Mouse (Mus musculus) midbrain, embryonic 13.5 days (tissue): ENCODE data around the gene Ttf1. TPM values are rescaled to one million over a fixed set of nuclear protein-coding genes. Genes with fewer than 3 reads are reported as not detected.

Experiments used
- ATAC-seq: fragments of 200-750 bp; cut with Nextera tagmentation; 2 replicates; pipeline ENCODE4 v1.8.0; 2017; ENCODE audit warnings: mild to moderate bottlenecking, moderate TSS enrichment, moderate library complexity
- H3K27ac ChIP-seq: fragments of 300-500 bp; sonication (generic); 2 replicates; pipeline ENCODE4 v1.5.1; 2015; ENCODE audit warnings: inconsistent platforms, mild to moderate bottlenecking, moderate library complexity
- H3K27me3 ChIP-seq: fragments of 300-500 bp; sonication (generic); 2 replicates; pipeline ENCODE4 v1.6.1; 2015; ENCODE audit warnings: mild to moderate bottlenecking, inconsistent platforms
- H3K36me3 ChIP-seq: fragments of 300-500 bp; sonication (generic); 2 replicates; pipeline ENCODE4 v1.6.1; 2015; ENCODE audit warnings: mild to moderate bottlenecking, inconsistent platforms
- H3K4me1 ChIP-seq: fragments of 300-500 bp; sonication (generic); replicated peaks from 2 replicates; pipeline ENCODE4 v1.6.1; 2015; ENCODE audit warnings: inconsistent platforms
- H3K4me2 ChIP-seq: fragments of 300-500 bp; sonication (generic); replicated peaks from 2 replicates; pipeline ENCODE4 v1.6.1; 2015; ENCODE audit warnings: moderate library complexity, mild to moderate bottlenecking, inconsistent platforms
- H3K4me3 ChIP-seq: fragments of 300-500 bp; sonication (generic); replicated peaks from 2 replicates; pipeline ENCODE4 v1.5.1; 2015; ENCODE audit warnings: mild to moderate bottlenecking, inconsistent platforms
- H3K9ac ChIP-seq: fragments of 300-500 bp; sonication (generic); replicated peaks from 2 replicates; pipeline ENCODE4 v1.6.1; 2015; ENCODE audit warnings: mild to moderate bottlenecking, inconsistent platforms
- H3K9me3 ChIP-seq: fragments of 300-500 bp; sonication (generic); 2 replicates; pipeline ENCODE4 v1.6.1; 2016; ENCODE audit warnings: mild to moderate bottlenecking, inconsistent platforms
- WGBS: fragments of 180-500 bp; shearing (Covaris S2); methylation state at CpG from one replicate; pipeline ENCODE4 v1.1.7; 2015; 5-methylcytosine and 5-hydroxymethylcytosine counted together
- polyA plus RNA-seq: library from polyadenylated mRNA; unstranded; fragments of >200 nt; fragmentation: Nextera tagmentation; extraction: Ambion mirVana; gene quantifications from 2 replicates; pipeline ENCODE4 v1.2.1, GENCODE M21; 2015

Gene Ttf1
- polyA plus RNA-seq, 1 experiment from 2014 or later, result 10.4 TPM

DNA sequence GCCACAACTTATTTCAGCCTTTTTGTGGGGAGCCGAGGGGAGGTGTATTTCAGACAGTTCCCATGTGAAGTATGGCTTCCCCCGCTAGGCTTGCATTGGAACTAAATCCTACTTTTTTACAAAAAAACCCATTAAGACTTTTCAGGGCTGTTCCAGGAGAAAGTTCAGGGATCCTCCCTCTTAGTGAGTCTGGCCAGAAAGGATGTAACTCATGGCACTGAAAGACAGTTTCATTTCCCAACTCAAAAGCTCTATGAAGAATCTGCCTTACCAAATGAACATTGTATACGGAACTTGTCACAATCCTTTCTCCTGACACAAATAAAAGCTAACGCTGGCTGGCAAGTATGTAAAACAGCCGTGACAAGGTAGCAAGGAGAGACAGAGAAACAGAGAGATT is 20.3 kb upstream of the Ttf1 start:
- H3K4me1 ChIP-seq, result peaks cover 31% of the 10 kb centered on the region
- H3K4me3 ChIP-seq, result no peak overlapping the region
- no peaks in the 10 kb centered on the region for H3K9me3 ChIP-seq
- 16% methylated on average over 5 of the region's 5 CpGs for WGBS
- H3K27ac ChIP-seq, result peak overlapping the region; percentile 78
- no peak for ATAC-seq
- no peak overlapping the region for H3K9ac ChIP-seq
- H3K36me3 ChIP-seq, result no peaks in the 10 kb centered on the region
- peaks cover 70% of the 10 kb centered on the region for H3K27me3 ChIP-seq
- H3K4me2 ChIP-seq, result no peak overlapping the region

DNA sequence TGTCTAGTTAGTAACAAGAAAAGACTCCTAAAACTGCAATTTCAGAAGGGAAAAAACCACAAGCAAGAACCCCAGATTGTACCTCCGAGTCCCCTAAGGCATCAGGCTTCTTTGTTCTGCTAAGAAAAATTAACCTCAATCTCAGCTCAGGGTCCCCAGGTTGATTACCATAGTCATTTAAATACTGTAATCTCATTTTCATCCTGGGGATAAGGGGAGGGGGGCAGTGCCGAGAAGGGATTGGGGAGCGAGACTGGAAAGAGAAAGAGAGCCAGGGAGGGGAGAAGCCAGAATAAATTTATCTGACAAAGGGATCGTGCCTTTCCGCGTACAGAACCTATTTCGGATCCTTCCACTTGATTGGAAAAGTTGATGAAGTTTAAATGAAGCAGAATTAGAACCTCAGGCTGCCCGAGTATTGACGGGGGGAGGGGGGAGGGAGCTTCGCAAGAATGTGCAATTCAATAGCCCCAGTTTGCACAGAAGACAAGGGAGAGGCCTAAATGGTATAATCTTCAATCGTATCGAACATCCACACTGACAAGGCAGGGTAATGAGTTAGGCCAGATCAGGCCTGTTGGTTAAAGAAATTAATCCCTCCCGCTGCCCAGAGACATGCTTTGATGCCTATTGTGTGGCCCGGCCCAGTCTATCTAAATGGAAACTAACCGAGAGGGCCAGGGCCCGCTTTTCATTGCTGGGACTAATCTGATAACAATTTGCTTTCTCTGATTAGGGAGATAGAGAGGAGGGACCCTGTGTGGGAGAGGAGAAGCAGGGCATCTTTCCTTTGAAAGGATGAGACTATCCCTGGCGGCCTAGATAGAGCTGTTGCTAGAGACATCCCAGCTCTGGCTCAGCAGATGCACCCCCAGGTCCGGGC is 19.2 kb upstream of the Ttf1 start:
- H3K27me3 ChIP-seq, result peaks cover 76% of the 10 kb centered on the region
- WGBS, result 2% methylated on average over 18 of the region's 18 CpGs
- H3K9me3 ChIP-seq, result no peaks in the 10 kb centered on the region
- peak; percentile 67 for ATAC-seq
- H3K36me3 ChIP-seq, result no peaks in the 10 kb centered on the region
- peak overlapping the region; percentile 78 for H3K27ac ChIP-seq
- H3K4me2 ChIP-seq, result peak overlapping the region; percentile 32
- H3K4me3 ChIP-seq, result no peak overlapping the region
- peaks cover 36% of the 10 kb centered on the region for H3K4me1 ChIP-seq
- H3K9ac ChIP-seq, result peak overlapping the region; percentile 45; the same call in 1 of the 2 replicates

DNA sequence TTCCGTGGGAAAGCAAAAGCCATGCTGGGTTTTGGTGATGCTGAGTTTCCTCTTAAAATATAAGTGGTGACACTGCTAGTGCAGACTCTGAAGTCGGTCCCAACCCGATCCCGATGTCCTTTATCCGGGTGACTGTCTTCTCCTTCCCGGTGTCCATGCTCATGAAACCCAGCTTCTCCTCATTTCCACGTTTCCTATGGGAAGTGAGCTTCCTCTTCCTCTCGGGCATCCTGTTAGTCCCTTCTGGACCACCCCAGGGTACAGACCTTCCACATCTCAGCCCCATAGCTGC is 18.6 kb upstream of the Ttf1 start:
- peak overlapping the region; percentile 78 for H3K27ac ChIP-seq
- 11% methylated on average over 8 of the region's 8 CpGs for WGBS
- H3K4me2 ChIP-seq, result no peak overlapping the region
- no peak overlapping the region for H3K4me3 ChIP-seq
- H3K4me1 ChIP-seq, result peaks cover 41% of the 10 kb centered on the region
- ATAC-seq, result 0 out of 2 replicates have a peak, but pooled peaks have one; percentile 29
- peaks cover 73% of the 10 kb centered on the region for H3K27me3 ChIP-seq
- H3K9me3 ChIP-seq, result no peaks in the 10 kb centered on the region
- no peak overlapping the region for H3K9ac ChIP-seq
- no peaks in the 10 kb centered on the region for H3K36me3 ChIP-seq

DNA sequence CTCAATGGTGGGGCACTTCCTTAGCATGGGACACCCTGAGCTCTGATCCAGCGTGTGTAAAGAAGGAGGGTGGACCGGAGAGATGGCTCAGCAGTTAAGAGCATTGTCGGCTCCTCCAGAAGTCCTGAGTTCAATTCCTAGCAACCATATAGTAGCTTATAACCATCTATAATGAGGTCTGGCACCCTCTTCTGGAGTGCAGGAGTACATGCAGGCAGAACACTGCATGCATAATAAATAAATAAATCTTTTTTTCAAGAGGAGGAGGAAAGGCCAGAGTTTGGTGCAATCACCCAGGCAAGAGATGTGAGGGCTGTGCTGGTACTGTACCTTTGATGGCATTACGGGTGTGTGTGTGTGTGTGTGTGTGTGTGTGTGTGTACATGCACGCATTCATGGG is 17.9 kb upstream of the Ttf1 start:
- Histone ChIP-seq H3K4me2 (no peak overlapping the region), H3K9ac (no peak overlapping the region), H3K4me1 (peaks cover 45% of the 10 kb centered on the region), H3K36me3 (no peaks in the 10 kb centered on the region), H3K9me3 (no peaks in the 10 kb centered on the region), H3K4me3 (no peak overlapping the region), H3K27me3 (peaks cover 74% of the 10 kb centered on the region), H3K27ac (peak overlapping the region; percentile 78)
- 0 out of 2 replicates have a peak, but pooled peaks have one; percentile 35 for ATAC-seq
- WGBS, result 86% methylated on average over 5 of the region's 5 CpGs

DNA sequence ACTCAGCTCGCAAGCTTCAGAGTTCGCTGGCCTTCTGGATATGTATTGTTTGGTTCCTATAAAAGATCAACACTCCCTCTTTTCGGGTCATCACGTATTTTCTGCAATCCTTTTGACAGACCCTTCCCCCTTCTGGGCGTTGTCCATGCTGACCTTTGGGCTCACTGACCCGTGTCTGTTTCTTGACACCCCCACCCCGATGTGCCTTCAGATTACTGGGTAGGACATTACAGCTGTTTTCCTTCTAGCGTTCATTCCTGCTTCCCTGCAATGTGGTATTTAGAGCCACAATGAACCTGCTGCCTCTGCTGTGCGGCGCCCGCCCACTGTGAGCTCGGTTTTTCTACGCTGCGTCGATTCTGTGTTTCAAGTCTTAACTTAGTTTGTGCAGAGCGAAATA is 13.9 kb upstream of the Ttf1 start:
- no peak for ATAC-seq
- Histone ChIP-seq H3K4me2 (peak overlapping the region; percentile 22), H3K4me1 (peaks cover 33% of the 10 kb centered on the region), H3K9ac (no peak overlapping the region), H3K27me3 (peaks cover 71% of the 10 kb centered on the region), H3K4me3 (no peak overlapping the region), H3K36me3 (no peaks in the 10 kb centered on the region), H3K9me3 (no peaks in the 10 kb centered on the region), H3K27ac (no peak overlapping the region)
- WGBS, result 11% methylated on average over 16 of the region's 16 CpGs

DNA sequence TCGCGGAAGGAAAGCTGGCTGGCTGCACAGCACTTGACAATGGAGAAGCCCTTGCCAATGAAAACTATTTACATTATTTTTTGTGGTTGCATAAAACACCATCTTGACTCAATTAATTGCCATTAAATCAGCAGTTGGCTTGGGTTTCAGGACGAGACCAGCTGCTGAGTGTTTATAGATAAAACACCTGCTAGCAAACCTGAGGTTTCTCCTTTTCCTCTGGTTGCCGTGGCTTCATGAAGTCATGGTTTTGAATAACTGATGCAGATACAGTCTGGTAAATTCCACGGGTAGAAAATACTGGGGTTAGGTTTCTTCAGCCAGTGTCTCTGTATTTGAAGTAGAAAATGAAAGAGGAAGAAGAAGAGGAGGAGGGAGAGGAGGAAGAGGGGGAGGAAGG is 8.1 kb upstream of the Ttf1 start:
- H3K4me3 ChIP-seq, result no peak overlapping the region
- WGBS, result 39% methylated on average over 5 of the region's 5 CpGs
- no peak overlapping the region for H3K9ac ChIP-seq
- H3K9me3 ChIP-seq, result no peaks in the 10 kb centered on the region
- H3K4me1 ChIP-seq, result peaks cover 28% of the 10 kb centered on the region
- no peaks in the 10 kb centered on the region for H3K36me3 ChIP-seq
- peaks cover 59% of the 10 kb centered on the region for H3K27me3 ChIP-seq
- H3K27ac ChIP-seq, result no peak overlapping the region
- ATAC-seq, result no peak
- H3K4me2 ChIP-seq, result no peak overlapping the region

DNA sequence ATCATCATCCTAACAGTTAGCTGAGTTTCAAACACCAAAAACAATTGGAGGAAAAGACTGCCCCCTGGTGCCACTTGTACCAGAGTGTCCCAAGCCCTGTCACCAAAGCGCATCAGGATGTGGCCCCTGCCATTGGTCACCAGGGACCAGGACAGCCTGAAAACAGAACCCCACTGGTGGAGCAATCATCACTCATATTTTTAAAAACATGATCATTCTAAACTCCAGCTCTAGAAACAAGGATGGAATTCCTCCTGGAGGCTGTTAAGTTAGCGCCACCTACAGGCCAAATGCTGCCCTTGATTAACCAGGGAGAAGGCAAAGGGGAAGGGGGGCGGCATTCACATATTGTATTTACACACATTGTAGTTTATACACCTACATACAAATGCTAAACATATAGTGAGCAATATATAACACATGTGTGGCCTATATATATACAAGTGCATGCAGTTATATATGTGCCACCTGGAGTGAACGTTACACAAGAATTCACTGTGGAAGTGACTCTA is 7.1 kb upstream of the Ttf1 start:
- no peak overlapping the region for H3K27ac ChIP-seq
- no peak overlapping the region for H3K4me2 ChIP-seq
- H3K4me1 ChIP-seq, result peaks cover 28% of the 10 kb centered on the region
- 30% methylated on average over 4 of the region's 4 CpGs for WGBS
- no peaks in the 10 kb centered on the region for H3K36me3 ChIP-seq
- H3K9ac ChIP-seq, result no peak overlapping the region
- no peaks in the 10 kb centered on the region for H3K9me3 ChIP-seq
- peak; percentile 28; the same call in 1 of the 2 replicates for ATAC-seq
- peaks cover 59% of the 10 kb centered on the region for H3K27me3 ChIP-seq
- no peak overlapping the region for H3K4me3 ChIP-seq

DNA sequence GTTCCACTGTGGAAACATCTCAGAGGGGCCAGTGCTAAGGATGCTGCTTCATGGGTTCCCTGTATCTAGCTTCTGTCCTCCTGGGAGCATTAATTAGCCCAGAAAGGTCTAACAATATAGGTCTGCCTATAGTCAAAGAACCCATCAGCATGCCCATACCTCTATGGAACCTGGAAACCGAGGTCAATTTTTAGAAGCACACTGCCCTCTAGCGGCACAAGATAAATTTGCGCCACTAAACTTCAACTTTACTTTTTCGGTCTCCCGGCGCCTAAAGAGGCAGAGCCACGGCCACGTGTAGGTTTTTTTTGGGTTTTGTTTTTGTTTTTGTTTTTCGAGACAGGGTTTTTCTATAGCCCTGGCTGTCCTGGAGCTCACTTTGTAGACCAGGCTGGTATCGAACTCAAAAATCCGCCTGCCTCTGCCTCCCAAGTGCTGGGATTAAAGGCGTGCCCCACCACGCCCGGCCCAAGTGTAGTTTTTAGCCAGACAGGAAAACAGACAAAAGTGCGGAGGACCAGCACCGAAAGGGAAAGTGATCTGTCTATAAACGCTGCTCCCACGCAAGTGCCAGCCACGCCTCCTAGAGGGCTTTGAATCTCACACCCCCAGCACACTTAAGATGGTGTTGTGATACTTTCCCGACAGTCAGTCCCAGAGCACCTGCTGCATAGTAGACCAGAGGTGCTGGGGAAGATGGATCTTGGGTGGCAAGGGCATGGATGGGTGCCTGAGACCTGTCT is 6.1 kb upstream of the Ttf1 start:
- Histone ChIP-seq H3K9ac (no peak overlapping the region), H3K4me2 (peak overlapping the region; percentile 78), H3K27me3 (peaks cover 59% of the 10 kb centered on the region), H3K4me3 (peak overlapping the region; percentile 52), H3K4me1 (peaks cover 28% of the 10 kb centered on the region), H3K9me3 (no peaks in the 10 kb centered on the region), H3K27ac (no peak overlapping the region), H3K36me3 (no peaks in the 10 kb centered on the region)
- 3% methylated on average over 20 of the region's 20 CpGs for WGBS
- peak; percentile 12; the same call in 1 of the 2 replicates for ATAC-seq

DNA sequence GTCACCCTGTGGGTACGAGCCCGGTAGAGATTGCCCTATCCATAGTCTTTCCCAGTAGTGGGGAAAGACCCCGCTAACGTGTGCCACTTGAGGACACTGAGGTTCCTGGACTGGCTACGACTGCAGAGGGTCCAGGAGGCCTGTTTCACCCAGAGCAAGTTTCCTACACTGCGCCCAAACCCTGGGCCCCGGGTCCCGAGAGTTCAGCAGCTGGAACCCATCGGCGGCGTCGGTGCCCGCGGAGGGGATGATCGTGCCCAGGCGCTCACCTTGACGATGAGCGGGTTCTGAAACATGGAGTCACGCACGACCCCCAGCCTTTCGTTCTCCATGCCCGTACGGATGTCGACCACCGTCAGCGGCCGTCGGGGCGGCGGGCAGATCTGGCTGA is 5.5 kb upstream of the Ttf1 start:
- Histone ChIP-seq H3K4me2 (peak overlapping the region; percentile 78), H3K27ac (no peak overlapping the region), H3K4me1 (peaks cover 28% of the 10 kb centered on the region), H3K9ac (peak overlapping the region; percentile 71), H3K9me3 (no peaks in the 10 kb centered on the region), H3K4me3 (peak overlapping the region; percentile 52), H3K27me3 (peaks cover 57% of the 10 kb centered on the region), H3K36me3 (no peaks in the 10 kb centered on the region)
- ATAC-seq, result peak; percentile 28; the same call in 1 of the 2 replicates
- WGBS, result 1% methylated on average over 30 of the region's 30 CpGs

DNA sequence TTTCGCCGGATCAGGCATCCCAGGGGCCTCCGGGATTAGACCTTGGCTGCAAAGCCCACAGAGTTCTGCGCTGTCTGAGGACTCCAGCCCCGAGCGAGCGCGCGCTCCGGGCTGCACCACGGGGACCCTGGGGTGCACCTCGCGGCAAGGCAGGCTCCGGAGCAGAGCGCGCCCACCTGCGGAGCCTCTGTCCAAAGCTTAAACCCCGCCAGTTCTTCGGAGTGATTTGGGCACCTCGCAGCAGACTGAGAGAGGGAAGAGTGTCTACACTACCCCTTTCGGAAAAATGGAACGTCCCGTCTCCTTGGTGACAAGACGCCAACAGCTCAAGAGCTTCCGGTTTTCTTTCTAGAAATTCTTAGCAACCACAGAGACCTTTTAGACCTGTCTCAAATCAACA is 5.1 kb upstream of the Ttf1 start, which contains the start of gene Cfap77:
Gene Cfap77 (minus strand): TSS at position 76 of the 400 bp plus-strand sequence.
- H3K4me3 ChIP-seq, result peak within 1 kb of the TSS; percentile 52
- H3K9me3 ChIP-seq, result no peaks in the 10 kb centered on the region
- peak; percentile 83 for ATAC-seq
- under 1% methylated on average over 25 of the region's 25 CpGs for WGBS
- peak within 1 kb of the TSS; percentile 71 for H3K9ac ChIP-seq
- H3K27me3 ChIP-seq, result peaks cover 57% of the 10 kb centered on the region
- H3K36me3 ChIP-seq, result no peaks in the 10 kb centered on the region
- peaks cover 28% of the 10 kb centered on the region for H3K4me1 ChIP-seq
- H3K27ac ChIP-seq, result no peak within 1 kb of the TSS
- peak within 1 kb of the TSS; percentile 78 for H3K4me2 ChIP-seq

DNA sequence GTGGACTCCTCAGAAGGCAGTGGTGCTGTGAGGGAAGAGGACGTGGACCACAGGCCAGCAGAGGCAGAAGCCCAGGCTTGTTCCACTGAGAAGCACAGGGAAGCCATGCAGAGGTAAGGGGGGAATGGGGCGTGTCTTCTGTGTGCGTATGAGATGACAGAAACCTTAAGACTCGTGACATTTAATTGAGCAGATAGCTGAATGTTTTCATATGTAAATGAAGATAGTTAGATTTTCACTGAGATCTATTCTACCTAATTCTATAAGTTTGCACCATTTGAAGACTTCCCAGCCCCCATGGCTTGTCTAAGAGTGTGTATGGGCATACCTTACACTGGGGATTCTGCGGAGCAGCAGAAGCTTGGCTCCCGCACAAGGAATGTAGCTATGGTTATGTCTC is 5.7 kb downstream of the Ttf1 start:
- no peaks in the 10 kb centered on the region for H3K9me3 ChIP-seq
- H3K4me3 ChIP-seq, result no peak overlapping the region
- 87% methylated on average over 6 of the region's 6 CpGs for WGBS
- H3K27ac ChIP-seq, result no peak overlapping the region
- peaks cover 30% of the 10 kb centered on the region for H3K36me3 ChIP-seq
- no peak overlapping the region for H3K9ac ChIP-seq
- H3K27me3 ChIP-seq, result no peaks in the 10 kb centered on the region
- no peak for ATAC-seq
- peaks cover 12% of the 10 kb centered on the region for H3K4me1 ChIP-seq
- H3K4me2 ChIP-seq, result no peak overlapping the region

DNA sequence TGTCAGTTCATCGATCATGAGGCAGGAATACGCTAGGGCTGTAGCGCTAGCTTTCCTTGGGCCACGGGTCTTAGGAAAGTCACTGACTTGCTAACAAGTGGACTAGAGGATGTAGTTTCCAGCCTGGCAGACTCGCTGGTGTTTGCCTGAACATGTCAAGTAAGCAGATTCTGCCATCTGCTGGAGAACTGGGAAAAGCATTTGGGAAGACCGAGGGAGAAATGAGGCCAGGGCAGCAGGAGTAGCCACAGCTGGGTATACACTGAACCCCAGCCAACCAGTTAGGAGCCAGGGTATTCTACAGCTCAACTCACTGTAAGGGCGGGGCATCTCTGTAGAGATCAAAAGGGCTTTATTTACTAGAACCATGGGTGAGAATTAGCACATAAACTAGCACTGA is 6.3 kb downstream of the Ttf1 start:
- H3K27ac ChIP-seq, result no peak overlapping the region
- 0 out of 2 replicates have a peak, but pooled peaks have one; percentile 50 for ATAC-seq
- H3K9ac ChIP-seq, result no peak overlapping the region
- no peaks in the 10 kb centered on the region for H3K9me3 ChIP-seq
- H3K4me2 ChIP-seq, result no peak overlapping the region
- 52% methylated on average over 7 of the region's 7 CpGs for WGBS
- H3K27me3 ChIP-seq, result no peaks in the 10 kb centered on the region
- H3K36me3 ChIP-seq, result peaks cover 36% of the 10 kb centered on the region
- no peak overlapping the region for H3K4me3 ChIP-seq
- H3K4me1 ChIP-seq, result peaks cover 6% of the 10 kb centered on the region
